Mouse (Mus musculus) stomach, postnatal 0 days (tissue): ENCODE data around the gene Fgfbp3.

Source experiments
- CTCF ChIP-seq: IDR thresholded peaks from 2 replicates; pipeline ENCODE4 v1.5.1; 2016; ENCODE audit warnings: antibody characterized with exemption, low read depth, mild to moderate bottlenecking, moderate library complexity
- EP300 ChIP-seq: optimal IDR thresholded peaks from 2 replicates; pipeline ENCODE3; 2016; ENCODE audit warnings: antibody characterized with exemption

GRCm38 (mm10) chr19:36929816-36930215 is 10.4 kb upstream of the Fgfbp3 start:
- TF ChIP-seq CTCF (no peak), EP300 (no peak)
